Mouse (Mus musculus) retina, postnatal 1 day (tissue): Measurements from ENCODE around the gene 4930550C14Rik.

Source experiments
- DNase-seq: peaks from one replicate; pipeline ENCODE4 v3.0.0-alpha.2; 2012

The 4930550C14Rik gene

DNA sequence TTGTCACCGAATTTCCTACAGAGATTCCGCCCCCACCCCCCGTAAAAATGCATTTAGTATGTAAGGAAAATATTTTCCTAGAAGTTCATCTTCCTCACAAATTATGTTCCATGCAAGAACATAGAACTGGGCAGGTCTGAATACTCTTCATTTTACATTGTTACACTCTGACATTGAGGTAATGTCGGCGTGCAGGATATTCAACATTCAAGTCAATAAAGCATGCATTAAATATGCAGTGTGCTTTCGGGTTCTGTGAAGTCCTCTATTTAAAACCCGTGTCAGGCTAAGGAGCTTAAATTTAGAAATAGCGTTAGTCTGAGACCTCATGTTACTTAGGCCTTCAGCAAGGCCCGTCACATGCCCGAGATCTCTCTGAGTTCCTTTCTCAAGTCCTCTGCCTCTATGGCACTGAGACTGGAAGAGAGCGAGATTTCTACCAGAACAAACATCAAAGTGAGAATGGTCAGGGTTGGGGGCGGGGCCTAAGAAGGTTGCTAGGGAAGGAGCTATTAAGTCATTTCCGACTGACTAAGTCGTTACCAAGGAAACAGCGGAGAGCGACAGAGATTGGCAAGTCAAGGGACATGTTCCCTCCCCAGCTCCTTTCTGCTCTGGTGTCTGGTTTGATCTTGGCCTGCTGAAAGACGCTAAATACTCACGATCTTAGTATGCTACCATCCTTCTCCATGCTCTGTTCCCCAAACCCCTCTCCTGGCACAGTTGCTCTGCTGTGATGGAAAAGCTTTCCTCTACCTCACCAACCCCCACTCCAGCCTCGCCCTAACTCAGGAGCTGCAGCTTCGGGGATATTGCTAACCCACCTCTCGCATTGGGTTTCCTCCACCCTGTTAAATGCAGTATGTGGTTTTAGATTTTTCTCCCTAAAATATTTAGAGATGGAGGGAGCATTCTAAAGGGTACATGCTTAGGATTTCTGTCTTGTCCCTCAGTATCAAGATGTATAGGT, 2.9 kb downstream of the 4930550C14Rik start:
- peak; percentile 86 for DNase-seq

DNA sequence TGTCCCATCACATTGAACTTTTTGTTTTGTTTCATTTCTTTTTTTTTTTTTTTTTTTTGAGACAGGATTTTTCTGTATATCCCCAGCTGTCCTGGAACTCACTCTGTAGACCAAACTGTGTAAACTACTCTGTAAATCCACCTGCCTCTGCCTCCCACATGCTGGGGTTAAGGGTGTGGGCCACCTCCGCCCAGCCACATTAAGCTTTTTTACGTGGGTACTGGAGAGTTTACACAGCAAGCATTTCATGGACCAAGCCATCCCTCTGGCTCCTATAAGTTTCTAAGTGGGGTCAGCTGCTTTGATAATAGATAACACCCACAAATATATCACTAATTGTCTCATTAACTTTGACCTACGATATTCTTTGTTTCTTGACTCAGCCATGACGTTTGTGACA, 6.4 kb downstream of the 4930550C14Rik start:
- DNase-seq, result no peak

DNA sequence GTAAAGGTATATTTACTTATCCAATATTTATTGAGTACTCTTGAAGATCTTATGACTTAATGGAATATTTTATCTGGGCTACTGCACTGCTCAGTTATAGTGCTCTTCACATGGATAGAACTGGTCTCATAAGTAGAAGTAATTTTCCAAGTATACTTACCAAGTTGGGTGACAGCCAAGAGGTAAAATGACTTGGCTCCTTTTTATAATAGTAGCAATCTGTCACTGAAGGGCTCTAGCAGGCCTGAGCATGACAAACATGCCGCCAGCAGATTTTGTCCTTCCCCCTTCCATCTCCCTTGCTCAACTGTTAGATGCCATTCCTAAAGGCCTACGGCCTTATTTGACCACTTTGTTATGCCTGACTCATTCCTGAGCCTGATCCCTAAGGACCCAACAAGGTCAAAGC, 6.8 kb downstream of the 4930550C14Rik start:
- no peak for DNase-seq

DNA sequence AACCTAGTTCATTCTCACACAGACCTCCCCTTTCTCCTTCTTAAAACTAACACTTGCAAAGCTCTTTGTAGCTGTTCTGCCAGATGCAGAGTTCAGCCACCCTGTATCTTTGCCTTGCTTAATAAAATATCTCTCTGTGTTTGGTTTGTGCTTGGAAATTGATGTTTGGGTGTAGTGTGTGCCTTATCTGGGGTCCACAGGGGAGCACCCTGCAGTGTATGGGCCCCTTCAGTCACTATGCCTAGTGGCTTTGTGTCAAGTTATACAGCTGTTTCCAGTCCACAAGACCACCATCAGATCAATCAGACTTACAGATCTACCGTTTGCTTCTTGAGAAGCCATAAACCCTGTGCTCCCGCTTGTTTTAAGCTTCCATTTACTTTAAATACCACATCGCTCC, 7.3 kb downstream of the 4930550C14Rik start:
- no peak for DNase-seq

DNA sequence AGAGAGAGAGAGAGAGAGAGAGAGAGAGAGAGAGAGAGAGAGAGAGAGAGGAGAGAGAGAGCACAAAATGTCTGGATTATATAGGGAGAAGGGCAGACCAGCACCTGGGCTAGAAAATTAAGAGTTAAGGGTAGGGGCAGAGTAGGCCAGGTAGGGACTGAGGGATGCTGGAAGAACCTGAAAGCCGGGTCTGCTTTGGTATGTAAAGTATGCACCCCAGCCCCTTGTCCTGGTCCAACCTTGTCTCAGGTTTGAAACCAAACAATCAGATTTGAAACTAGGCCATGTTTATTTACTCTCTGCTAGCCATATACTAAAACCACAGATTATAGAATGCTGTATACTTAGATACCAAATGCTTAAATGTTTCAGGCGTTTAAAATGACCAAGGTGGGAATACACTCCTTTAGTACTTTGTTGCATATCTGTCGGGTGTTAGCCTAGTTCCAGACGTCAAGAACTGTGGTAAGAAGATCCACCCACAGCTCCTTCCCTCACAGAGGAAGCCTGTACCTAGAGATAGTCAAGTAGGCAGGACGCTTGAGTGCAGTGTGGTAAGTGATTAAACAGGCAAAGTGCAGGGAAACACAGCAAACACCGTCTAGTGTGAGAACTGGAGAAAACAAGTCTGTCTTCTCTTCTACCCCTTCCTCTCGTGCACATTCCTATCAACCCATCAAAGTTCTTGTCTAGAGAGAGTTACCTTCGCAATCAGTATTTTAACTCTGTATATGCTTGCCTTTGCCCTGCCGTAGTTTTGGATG, 20.2 kb downstream of the 4930550C14Rik start:
- DNase-seq, result no peak

DNA sequence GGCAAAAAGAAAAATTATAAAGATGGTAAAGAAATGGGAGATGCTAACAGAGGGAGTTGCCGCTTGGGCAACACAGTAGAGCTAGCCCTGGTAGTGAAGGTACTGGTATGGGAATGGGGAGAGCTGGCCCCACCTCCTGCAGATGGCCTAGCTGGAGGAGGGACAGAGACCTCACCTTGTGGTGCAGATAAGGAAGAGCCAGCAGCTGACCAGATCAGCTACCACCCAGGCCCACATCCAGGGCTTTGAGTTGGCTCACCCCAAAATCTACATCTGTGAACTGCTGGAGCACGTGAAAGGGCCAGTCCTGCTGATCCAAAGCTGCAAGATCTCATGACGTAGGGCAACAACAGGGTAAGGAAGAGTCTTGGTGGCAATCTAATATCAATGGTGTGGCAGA, 24.6 kb downstream of the 4930550C14Rik start:
- DNase-seq, result no peak

DNA sequence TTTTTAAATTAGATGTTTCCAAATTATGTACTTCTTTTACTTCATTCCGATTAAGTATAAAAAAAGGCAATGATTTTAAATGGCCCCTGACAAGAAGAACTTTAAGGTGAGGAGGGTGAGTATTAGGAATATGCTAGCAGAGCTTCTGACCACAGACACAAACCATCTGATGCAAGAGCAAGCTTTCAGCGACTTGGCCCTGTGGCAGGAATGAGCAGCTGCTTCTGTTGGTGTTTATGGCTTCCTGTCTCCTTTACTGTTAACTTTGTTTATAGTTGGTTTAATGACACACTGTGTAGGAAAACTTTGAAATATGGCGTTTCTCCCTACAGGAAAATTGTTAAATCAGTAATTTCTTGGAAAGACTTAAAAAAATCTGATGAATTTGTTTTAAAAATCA, 25.5 kb downstream of the 4930550C14Rik start:
- DNase-seq, result no peak

DNA sequence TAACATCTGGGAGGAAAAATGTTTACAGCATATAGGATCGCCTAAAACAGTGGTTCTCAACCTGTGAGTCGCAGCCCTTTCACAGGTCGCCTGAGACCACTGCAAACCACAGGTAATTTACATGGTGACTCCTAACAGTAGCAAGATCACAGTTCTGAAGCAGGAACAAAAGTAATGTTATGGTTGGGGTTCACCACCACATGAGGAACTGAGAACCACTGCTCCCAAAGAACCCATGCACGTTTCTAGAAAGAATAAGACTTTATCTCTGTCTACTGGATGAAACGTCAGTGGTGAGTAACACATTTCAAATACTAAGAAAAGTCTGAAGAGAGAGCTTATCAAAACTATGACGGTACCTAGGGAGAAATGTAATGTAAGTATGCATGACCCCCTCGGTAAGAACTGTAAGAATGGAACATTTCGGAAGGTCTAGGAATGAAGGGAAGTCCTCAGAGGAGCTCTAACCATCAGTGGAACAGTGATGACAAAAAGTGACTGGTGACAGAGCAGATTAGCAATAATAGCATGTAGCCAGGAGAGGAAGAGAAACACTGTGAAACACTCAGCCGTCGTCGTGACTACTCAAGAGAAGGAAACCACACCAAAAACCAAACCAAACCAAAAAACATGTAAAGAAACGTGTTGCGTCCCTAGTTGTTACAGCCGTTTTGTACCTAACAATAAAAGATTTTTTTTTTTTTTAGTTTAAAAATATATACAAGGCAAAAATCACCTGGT, 33.9 kb downstream of the 4930550C14Rik start:
- no peak for DNase-seq

DNA sequence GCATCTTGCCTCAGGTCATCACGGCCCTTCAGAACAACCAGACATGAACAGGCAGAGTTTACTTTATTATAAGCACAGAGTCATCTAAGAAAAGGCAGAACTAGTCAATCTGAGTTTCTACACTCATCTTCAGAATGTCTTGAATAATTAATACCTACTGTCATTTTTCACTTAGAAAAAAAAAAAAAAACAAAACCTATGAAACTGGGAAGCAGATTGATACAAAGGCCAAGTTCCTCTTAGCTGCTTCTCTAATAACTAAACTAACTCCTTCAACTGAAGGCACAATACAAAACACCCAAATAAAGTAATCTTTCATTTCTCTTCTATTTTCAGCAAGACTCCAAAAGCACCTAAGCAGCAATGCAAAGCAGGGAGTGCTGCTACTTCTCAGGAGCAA, 48.5 kb downstream of the 4930550C14Rik start:
- no peak for DNase-seq

DNA sequence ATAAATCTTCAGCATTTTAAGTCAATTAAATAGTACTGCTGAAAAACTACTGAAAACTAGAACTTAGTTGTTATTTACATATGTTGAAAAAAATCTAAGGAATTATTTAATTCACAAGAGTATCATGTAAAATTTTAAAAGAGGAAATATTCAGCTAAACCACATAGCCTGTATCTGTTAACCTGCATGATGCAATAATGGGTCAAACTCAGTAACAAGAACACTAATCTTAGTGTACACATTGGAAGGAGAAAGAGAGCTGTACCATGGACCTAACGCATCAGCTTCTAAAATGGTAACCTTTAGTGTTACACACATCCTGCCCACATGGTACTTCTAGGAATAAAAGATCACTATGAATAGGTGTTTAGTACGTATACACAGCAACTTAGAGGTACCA, 49.9 kb downstream of the 4930550C14Rik start:
- no peak for DNase-seq

DNA sequence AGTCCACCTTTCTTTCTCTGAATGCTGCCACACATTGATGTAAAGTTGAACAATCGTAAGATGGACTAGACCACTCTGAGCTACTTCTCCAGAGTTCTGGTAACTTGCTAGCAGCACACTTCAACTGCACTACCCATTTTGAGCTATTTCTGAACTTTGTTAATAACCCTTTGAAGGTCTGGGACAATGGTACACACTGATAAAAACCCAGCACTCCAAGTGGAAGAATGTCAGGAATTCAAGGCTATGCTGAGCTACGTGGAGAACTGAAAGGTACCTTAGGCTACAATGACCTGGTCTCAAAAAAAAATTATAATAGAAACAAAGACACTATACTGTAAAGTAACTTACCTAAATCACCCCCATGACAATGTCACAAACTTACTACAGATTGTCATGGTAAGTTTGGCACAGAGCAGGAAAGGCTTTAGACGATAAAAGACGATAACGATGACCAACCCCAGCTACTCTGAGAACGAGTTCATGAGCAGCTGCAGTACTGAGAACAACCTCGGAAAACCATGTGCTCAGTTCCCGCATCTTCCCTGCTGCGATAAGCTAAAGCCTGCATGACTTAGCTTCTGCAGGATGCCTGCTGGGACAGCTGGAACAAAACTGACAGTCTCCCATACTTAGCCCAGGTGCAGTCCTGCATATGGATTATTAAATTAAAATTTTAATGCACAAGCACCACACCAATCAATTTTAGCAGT, 70.8 kb downstream of the 4930550C14Rik start:
- peak; percentile 20 for DNase-seq
